Mouse (Mus musculus) heart, postnatal 4 days (tissue): ENCODE data around the gene Nf2. TPM values are rescaled to one million over a fixed set of nuclear protein-coding genes. Genes with fewer than 3 reads are reported as not detected.
"Not testable (repeated sequence)": the region's sequence is repeated elsewhere in the genome, so short reads cannot be mapped to it uniquely, and the experiment has no call there.

Experiments used
- DNase-seq: peaks from one replicate; pipeline ENCODE4 v3.0.0; 2021
- total RNA-seq, 2 experiments: library from RNA; stranded (reverse); gene quantifications; 2 replicates each; pipeline ENCODE4 v1.2.3; 2021

The Nf2 gene
- total RNA-seq, 2 experiments from 2014 or later: 101 to 103 TPM

GRCm38 (mm10) chr11:4837342-4837741, 12.0 kb downstream of the Nf2 start:
- DNase-seq: no peak

GRCm38 (mm10) chr11:4836755-4837154, 12.6 kb downstream of the Nf2 start:
- DNase-seq: peak; percentile 70

GRCm38 (mm10) chr11:4835436-4835835, 13.9 kb downstream of the Nf2 start:
- no peak for DNase-seq

GRCm38 (mm10) chr11:4833295-4833939, 15.9 kb downstream of the Nf2 start:
- DNase-seq: no peak

GRCm38 (mm10) chr11:4831066-4831465, 18.3 kb downstream of the Nf2 start:
- DNase-seq: no peak

- DNase-seq: no peak
These were observed 21.4 kb downstream of the Nf2 start for GRCm38 (mm10) chr11:4827916-4828315.

GRCm38 (mm10) chr11:4827340-4827739, 22.0 kb downstream of the Nf2 start:
- no peak for DNase-seq

- DNase-seq: no peak
These were observed 23.1 kb downstream of the Nf2 start for GRCm38 (mm10) chr11:4826152-4826778.

GRCm38 (mm10) chr11:4823655-4824312, 25.6 kb downstream of the Nf2 start:
- DNase-seq: no peak

GRCm38 (mm10) chr11:4822446-4822842, 26.9 kb downstream of the Nf2 start:
- DNase-seq: not testable (repeated sequence)

- DNase-seq: no peak
These were observed 27.6 kb downstream of the Nf2 start for GRCm38 (mm10) chr11:4821492-4822445.

GRCm38 (mm10) chr11:4814507-4815450, 34.6 kb downstream of the Nf2 start:
- no peak for DNase-seq

- DNase-seq: no peak
These were observed 41.0 kb downstream of the Nf2 start for GRCm38 (mm10) chr11:4808311-4808710.

GRCm38 (mm10) chr11:4806031-4806715, 43.2 kb downstream of the Nf2 start:
- no peak for DNase-seq

- DNase-seq: no peak
These were observed 44.3 kb downstream of the Nf2 start for GRCm38 (mm10) chr11:4804921-4805562.

- no peak for DNase-seq
These were observed 45.4 kb downstream of the Nf2 start for GRCm38 (mm10) chr11:4803951-4804350.

GRCm38 (mm10) chr11:4803426-4803825, 45.9 kb downstream of the Nf2 start:
- DNase-seq: no peak

GRCm38 (mm10) chr11:4803008-4803407, 46.3 kb downstream of the Nf2 start:
- DNase-seq: peak; percentile 41

- DNase-seq: not testable (repeated sequence)
These were observed 46.9 kb downstream of the Nf2 start for GRCm38 (mm10) chr11:4802401-4802800.

- no peak for DNase-seq
These were observed 48.7 kb downstream of the Nf2 start for GRCm38 (mm10) chr11:4800654-4801053.
